Mouse (Mus musculus): ENCODE results near the gene Pou6f1. TPM values are rescaled to one million over a fixed set of nuclear protein-coding genes. Genes with fewer than 3 reads are reported as not detected.

Pou6f1 gene
- 10 to 100 TPM in 1 of 2 experiments, 1 to 10 TPM in 1; 8.0 to 12.6 TPM for polyA plus RNA-seq (2017; shearing (Covaris generic))

GRCm38 (mm10) chr15:100599276-100600046, at the start of gene Pou6f1:
Gene Pou6f1, minus strand, starts transcription at chr15:100599984.

GRCm38 (mm10) chr15:100636700-100637501, 37.1 kb upstream of the Pou6f1 start, which contains the start of gene Smagp:
Gene Smagp, minus strand, starts transcription at chr15:100636940.

GRCm38 (mm10) chr15:100614996-100615824, 15.4 kb upstream of the Pou6f1 start, which contains the start of gene Dazap2:
Gene Dazap2, plus strand, starts transcription at chr15:100615349.

GRCm38 (mm10) chr15:100551326-100552307, 48.2 kb downstream of the Pou6f1 start, which contains the start of gene Tfcp2:
Gene Tfcp2, minus strand, starts transcription at chr15:100552008.

Other genes starting within 250 kb of the Pou6f1 start
- gene Methig1, start 246.8 kb downstream of the Pou6f1 start, polyA plus RNA-seq (2017; shearing (Covaris generic)), result not detected
- gene Mettl7a2, start 246.8 kb downstream of the Pou6f1 start, polyA plus RNA-seq (2017; shearing (Covaris generic)), result under 1 TPM in 1 of 2 experiments, not detected in 1; 0.16 TPM
- gene Higd1c, start 235.4 kb downstream of the Pou6f1 start, polyA plus RNA-seq (2017; shearing (Covaris generic)), result not detected
- gene Gm5475, start 177.8 kb downstream of the Pou6f1 start, polyA plus RNA-seq (2017; shearing (Covaris generic)), result under 1 TPM in 1 of 2 experiments, not detected in 1; 0.49 TPM
- gene Slc11a2, start 174.9 kb downstream of the Pou6f1 start, polyA plus RNA-seq (2017; shearing (Covaris generic)), result 10 to 100 TPM; 27.5 to 29.9 TPM
- 10 to 100 TPM; 30.1 to 32.2 TPM for gene Letmd1, start 131.0 kb downstream of the Pou6f1 start, polyA plus RNA-seq (2017; shearing (Covaris generic))
- 1 to 10 TPM; 4.1 to 4.9 TPM for gene Csrnp2, start 104.5 kb downstream of the Pou6f1 start, polyA plus RNA-seq (2017; shearing (Covaris generic))
- 1 to 10 TPM; 5.4 to 6.9 TPM for gene Tfcp2, start 48.0 kb downstream of the Pou6f1 start, polyA plus RNA-seq (2017; shearing (Covaris generic))
- 100 to 1,000 TPM; 647 to 669 TPM for gene Dazap2, start 15.4 kb upstream of the Pou6f1 start, polyA plus RNA-seq (2017; shearing (Covaris generic))
- gene Smagp, start 37.0 kb upstream of the Pou6f1 start, polyA plus RNA-seq (2017; shearing (Covaris generic)), result 1 to 10 TPM in 1 of 2 experiments, under 1 TPM in 1; 0.76 to 2.0 TPM
- 100 to 1,000 TPM; 729 to 768 TPM for gene Bin2, start 69.6 kb upstream of the Pou6f1 start, polyA plus RNA-seq (2017; shearing (Covaris generic))
- gene Cela1, start 87.9 kb upstream of the Pou6f1 start, polyA plus RNA-seq (2017; shearing (Covaris generic)), result 10 to 100 TPM; 17.7 to 24.2 TPM
- 100 to 1,000 TPM in 1 of 2 experiments, 10 to 100 TPM in 1; 92.9 to 164 TPM for gene Galnt6, start 129.4 kb upstream of the Pou6f1 start, polyA plus RNA-seq (2017; shearing (Covaris generic))
- 10 to 100 TPM; 13.1 to 19.4 TPM for gene Slc4a8, start 161.8 kb upstream of the Pou6f1 start, polyA plus RNA-seq (2017; shearing (Covaris generic))

Data from activated CD4-positive, CD25-positive, alpha-beta regulatory T cell (primary cell).